Mouse (Mus musculus): ENCODE data around the gene Rnf135. TPM values are rescaled to one million over a fixed set of nuclear protein-coding genes. Genes with fewer than 3 reads are reported as not detected.

Rnf135 gene
- total RNA-seq (2014; fragmentation: Nextera tagmentation) (9.6 and 10.4 TPM in 2 replicates), total RNA-seq (2017) (6.8 TPM in 2 replicates), polyA plus RNA-seq (2012) (4.0 and 5.3 TPM in 2 replicates)

- TF ChIP-seq GATA2 (IDR thresholded peaks at IDR 0.05; ENCODE audit: borderline replicate concordance, low read depth, low read length) (no peak), POLR2AphosphoS5 (IDR thresholded peaks at IDR 0.05; ENCODE audit: insufficient replicate concordance, low read depth, low read length) (peak; percentile 72; the same call in 1 of the 2 replicates)
- H3K36me3 ChIP-seq (replicated peaks), result peaks cover 9% of the 10 kb centered on the region
- no peaks in the 10 kb centered on the region for H3K27me3 ChIP-seq (ENCODE audit: insufficient read depth, low read length)
- peak within 1 kb of the TSS; percentile 99 for H3K4me3 ChIP-seq (ENCODE audit: low read depth, low read length)
- no peaks in the 10 kb centered on the region; the same call in 1 of the 2 replicates for H3K9me3 ChIP-seq (replicated peaks)
- ATAC-seq (ENCODE audit: extremely low read depth, insufficient number of reproducible peaks, low FRiP score, poor library complexity, severe bottlenecking), result peak; percentile 96
- DNase-seq (ENCODE audit: low spot score), result peak; percentile 94
- peaks cover 9% of the 10 kb centered on the region for H3K4me1 ChIP-seq (ENCODE audit: insufficient read depth, low read depth, low read length)
Observed at GRCm38 (mm10) chr11:80183705-80184255, at the start of gene Rnf135. Gene Rnf135, plus strand, starts transcription at chr11:80183851.

GRCm38 (mm10) chr11:80134744-80135143, 48.9 kb upstream of the Rnf135 start:
- Histone ChIP-seq H3K9me3 (replicated peaks) (no peaks in the 10 kb centered on the region), H3K27me3 (ENCODE audit: insufficient read depth, low read length) (no peaks in the 10 kb centered on the region), H3K4me3 (ENCODE audit: low read depth, low read length) (no peak overlapping the region), H3K36me3 (replicated peaks) (peaks cover 89% of the 10 kb centered on the region), H3K4me1 (ENCODE audit: insufficient read depth, low read depth, low read length) (peaks cover 25% of the 10 kb centered on the region)
- DNase-seq (ENCODE audit: low spot score) (no peak), ATAC-seq (ENCODE audit: extremely low read depth, insufficient number of reproducible peaks, low FRiP score, poor library complexity, severe bottlenecking) (no peak)
- TF ChIP-seq POLR2AphosphoS5 (IDR thresholded peaks at IDR 0.05; ENCODE audit: insufficient replicate concordance, low read depth, low read length), result no peak
- TF ChIP-seq GATA1 (IDR thresholded peaks at IDR 0.05; ENCODE audit: borderline replicate concordance, low read length), result no peak
- TF ChIP-seq GATA2 (IDR thresholded peaks at IDR 0.05; ENCODE audit: borderline replicate concordance, low read depth, low read length), result no peak
- TF ChIP-seq TAL1 (conservative IDR thresholded peaks at IDR 0.05; ENCODE audit: low read depth, low read length), result no peak
- no peak for TF ChIP-seq CTCF (IDR thresholded peaks at IDR 0.05; ENCODE audit: low read depth, low read length)

- Histone ChIP-seq H3K27me3 (ENCODE audit: insufficient read depth, low read length) (no peaks in the 10 kb centered on the region), H3K4me3 (ENCODE audit: low read depth, low read length) (no peak overlapping the region), H3K4me1 (ENCODE audit: insufficient read depth, low read depth, low read length) (peaks cover 38% of the 10 kb centered on the region), H3K36me3 (replicated peaks) (peaks cover 84% of the 10 kb centered on the region), H3K9me3 (replicated peaks) (no peaks in the 10 kb centered on the region)
- no peak for ATAC-seq (ENCODE audit: extremely low read depth, insufficient number of reproducible peaks, low FRiP score, poor library complexity, severe bottlenecking)
- DNase-seq (ENCODE audit: low spot score), result no peak
- TF ChIP-seq CTCF (IDR thresholded peaks at IDR 0.05; ENCODE audit: low read depth, low read length), result no peak
- TF ChIP-seq GATA2 (IDR thresholded peaks at IDR 0.05; ENCODE audit: borderline replicate concordance, low read depth, low read length), result no peak
- TF ChIP-seq TAL1 (conservative IDR thresholded peaks at IDR 0.05; ENCODE audit: low read depth, low read length), result no peak
- no peak for TF ChIP-seq POLR2AphosphoS5 (IDR thresholded peaks at IDR 0.05; ENCODE audit: insufficient replicate concordance, low read depth, low read length)
- TF ChIP-seq GATA1 (IDR thresholded peaks at IDR 0.05; ENCODE audit: borderline replicate concordance, low read length), result no peak
Observed at GRCm38 (mm10) chr11:80135954-80136683, 47.5 kb upstream of the Rnf135 start.

- H3K4me1 ChIP-seq (ENCODE audit: insufficient read depth, low read depth, low read length), result peaks cover 38% of the 10 kb centered on the region
- ATAC-seq (ENCODE audit: extremely low read depth, insufficient number of reproducible peaks, low FRiP score, poor library complexity, severe bottlenecking), result no peak
- peaks cover 78% of the 10 kb centered on the region for H3K36me3 ChIP-seq (replicated peaks)
- H3K9me3 ChIP-seq (replicated peaks), result no peaks in the 10 kb centered on the region
- TF ChIP-seq TAL1 (conservative IDR thresholded peaks at IDR 0.05; ENCODE audit: low read depth, low read length) (no peak), GATA1 (IDR thresholded peaks at IDR 0.05; ENCODE audit: borderline replicate concordance, low read length) (no peak), GATA2 (IDR thresholded peaks at IDR 0.05; ENCODE audit: borderline replicate concordance, low read depth, low read length) (no peak), CTCF (IDR thresholded peaks at IDR 0.05; ENCODE audit: low read depth, low read length) (no peak), POLR2AphosphoS5 (IDR thresholded peaks at IDR 0.05; ENCODE audit: insufficient replicate concordance, low read depth, low read length) (no peak)
- no peak for DNase-seq (ENCODE audit: low spot score)
- no peaks in the 10 kb centered on the region for H3K27me3 ChIP-seq (ENCODE audit: insufficient read depth, low read length)
- H3K4me3 ChIP-seq (ENCODE audit: low read depth, low read length), result no peak overlapping the region
Observed at GRCm38 (mm10) chr11:80136786-80137185, 46.9 kb upstream of the Rnf135 start.

- no peaks in the 10 kb centered on the region for H3K27me3 ChIP-seq (ENCODE audit: insufficient read depth, low read length)
- H3K36me3 ChIP-seq (replicated peaks), result peaks cover 69% of the 10 kb centered on the region
- H3K4me3 ChIP-seq (ENCODE audit: low read depth, low read length), result no peak overlapping the region
- TF ChIP-seq POLR2AphosphoS5 (IDR thresholded peaks at IDR 0.05; ENCODE audit: insufficient replicate concordance, low read depth, low read length), result no peak
- TF ChIP-seq GATA1 (IDR thresholded peaks at IDR 0.05; ENCODE audit: borderline replicate concordance, low read length), result no peak
- TF ChIP-seq GATA2 (IDR thresholded peaks at IDR 0.05; ENCODE audit: borderline replicate concordance, low read depth, low read length), result no peak
- no peak for TF ChIP-seq TAL1 (conservative IDR thresholded peaks at IDR 0.05; ENCODE audit: low read depth, low read length)
- no peak for TF ChIP-seq CTCF (IDR thresholded peaks at IDR 0.05; ENCODE audit: low read depth, low read length)
- DNase-seq (ENCODE audit: low spot score), result no peak
- no peaks in the 10 kb centered on the region for H3K9me3 ChIP-seq (replicated peaks)
- ATAC-seq (ENCODE audit: extremely low read depth, insufficient number of reproducible peaks, low FRiP score, poor library complexity, severe bottlenecking), result no peak
- peaks cover 41% of the 10 kb centered on the region for H3K4me1 ChIP-seq (ENCODE audit: insufficient read depth, low read depth, low read length)
Observed at GRCm38 (mm10) chr11:80137773-80138172, 45.9 kb upstream of the Rnf135 start.

DNA sequence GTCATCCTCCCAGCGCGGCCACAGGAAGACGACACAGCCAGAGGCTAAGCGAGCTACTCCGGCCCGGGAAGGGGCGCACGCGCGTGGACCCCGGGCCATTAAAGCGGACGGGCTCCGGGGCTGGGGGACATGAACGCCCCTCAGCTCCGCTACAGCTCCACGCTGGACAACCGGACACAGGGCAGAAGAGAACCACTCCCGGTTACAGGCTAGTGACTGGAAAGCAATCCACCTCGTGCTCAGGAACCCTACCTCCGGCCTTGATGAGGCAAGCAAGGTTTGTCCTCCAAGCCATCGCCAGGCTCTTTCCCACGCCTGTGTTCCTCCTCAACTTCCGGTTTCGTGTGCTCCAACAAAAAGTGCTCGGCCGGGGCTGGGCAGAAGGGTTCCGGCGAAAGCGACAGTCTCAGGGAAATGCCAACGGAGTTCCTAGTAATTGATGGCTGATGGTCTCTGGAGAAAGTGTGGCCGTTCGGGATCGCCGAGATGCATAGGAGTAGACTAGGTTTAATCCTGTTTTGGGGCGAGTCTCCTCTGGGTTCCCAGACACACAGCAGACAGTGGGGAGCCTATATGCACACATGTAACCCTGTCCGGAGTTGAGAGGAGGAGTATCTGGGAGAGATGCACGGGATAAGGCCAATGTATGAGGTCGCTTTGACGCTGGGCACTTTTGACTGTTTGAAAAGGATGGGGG, 41.7 kb upstream of the Rnf135 start, which contains the start of gene Tefm:
Tefm (minus strand) TSS at position 351 of the 697 bp plus-strand sequence.
- H3K27me3 ChIP-seq (ENCODE audit: insufficient read depth, low read length), result no peaks in the 10 kb centered on the region
- ATAC-seq (ENCODE audit: extremely low read depth, insufficient number of reproducible peaks, low FRiP score, poor library complexity, severe bottlenecking) (peak; percentile 88), DNase-seq (ENCODE audit: low spot score) (peak; percentile 67)
- peak within 1 kb of the TSS; percentile 86 for H3K4me3 ChIP-seq (ENCODE audit: low read depth, low read length)
- H3K9me3 ChIP-seq (replicated peaks), result no peaks in the 10 kb centered on the region
- H3K36me3 ChIP-seq (replicated peaks), result peaks cover 35% of the 10 kb centered on the region
- H3K4me1 ChIP-seq (ENCODE audit: insufficient read depth, low read depth, low read length), result peaks cover 47% of the 10 kb centered on the region
- TF ChIP-seq GATA2 (IDR thresholded peaks at IDR 0.05; ENCODE audit: borderline replicate concordance, low read depth, low read length) (no peak), POLR2AphosphoS5 (IDR thresholded peaks at IDR 0.05; ENCODE audit: insufficient replicate concordance, low read depth, low read length) (no peak), CTCF (IDR thresholded peaks at IDR 0.05; ENCODE audit: low read depth, low read length) (no peak), TAL1 (conservative IDR thresholded peaks at IDR 0.05; ENCODE audit: low read depth, low read length) (no peak), GATA1 (IDR thresholded peaks at IDR 0.05; ENCODE audit: borderline replicate concordance, low read length) (no peak)

All from G1E (cell line).